Mouse (Mus musculus) ES-Bruce4 (cell line): Measurements from ENCODE around the gene Cand2.

Experiments used
- CTCF ChIP-seq: IDR thresholded peaks from one replicate; pipeline ENCODE4 v1.8.1; 2011; ENCODE audit warnings: low read depth, low read length
- POLR2A ChIP-seq: IDR thresholded peaks from one replicate; pipeline ENCODE4 v1.8.1; 2011; ENCODE audit warnings: low read length; ENCODE audit not compliant: insufficient read depth

DNA sequence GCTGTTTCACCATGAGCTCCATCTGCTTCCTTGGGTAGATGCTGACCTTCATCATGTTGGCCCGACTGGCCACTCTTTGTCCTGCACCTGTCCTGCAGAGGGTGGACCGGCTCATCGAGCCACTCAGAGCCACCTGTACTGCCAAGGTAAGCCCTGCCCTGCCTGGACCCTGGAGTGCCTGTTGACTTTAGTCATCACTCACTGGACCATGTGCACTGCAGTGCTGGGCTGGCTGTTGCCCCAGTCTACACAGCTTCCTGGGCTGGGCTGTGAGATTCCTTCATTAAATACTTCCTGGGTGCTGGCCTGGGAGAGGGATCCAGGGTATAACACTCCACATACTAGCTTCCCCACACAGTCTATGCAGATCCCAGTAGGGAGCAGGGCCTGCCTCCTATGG, 27.5 kb downstream of the Cand2 start:
- TF ChIP-seq CTCF (no peak), POLR2A (no peak)
